Mouse (Mus musculus) lung, postnatal 10 days (tissue): ENCODE results near the gene Gm21454.
"Not testable (repeated sequence)": the region's sequence is repeated elsewhere in the genome, so short reads cannot be mapped to it uniquely, and the experiment has no call there.

Experiments used
- DNase-seq: peaks from one replicate; pipeline ENCODE4 v3.0.0; 2021

The Gm21454 gene

DNA sequence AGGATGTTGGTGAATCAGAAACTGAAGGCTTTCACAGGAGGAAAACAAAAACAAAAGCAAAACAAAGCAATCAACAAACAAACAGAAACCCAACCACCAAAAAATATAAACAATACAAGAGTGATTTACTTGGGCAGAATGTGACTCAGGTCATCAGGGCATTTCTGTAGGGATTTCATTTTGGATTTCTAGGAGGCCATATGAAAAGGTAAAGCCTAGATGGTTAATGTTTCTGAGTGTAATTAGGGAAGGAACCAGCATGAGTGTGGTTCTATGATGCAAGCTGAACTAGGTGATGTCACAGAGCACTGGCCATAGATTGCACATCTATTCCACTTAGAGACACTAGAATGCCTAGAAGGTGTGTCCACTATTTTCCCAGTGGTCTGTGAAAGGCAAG is at the start of gene Gm21454, which contains the start of gene Gm21440:
Gm21454 (plus strand) TSS at position 352 of the 400 bp plus-strand sequence.
Gm21440 (plus strand) TSS at position 301 of the 400 bp plus-strand sequence.
- DNase-seq, result not testable (repeated sequence)

DNA sequence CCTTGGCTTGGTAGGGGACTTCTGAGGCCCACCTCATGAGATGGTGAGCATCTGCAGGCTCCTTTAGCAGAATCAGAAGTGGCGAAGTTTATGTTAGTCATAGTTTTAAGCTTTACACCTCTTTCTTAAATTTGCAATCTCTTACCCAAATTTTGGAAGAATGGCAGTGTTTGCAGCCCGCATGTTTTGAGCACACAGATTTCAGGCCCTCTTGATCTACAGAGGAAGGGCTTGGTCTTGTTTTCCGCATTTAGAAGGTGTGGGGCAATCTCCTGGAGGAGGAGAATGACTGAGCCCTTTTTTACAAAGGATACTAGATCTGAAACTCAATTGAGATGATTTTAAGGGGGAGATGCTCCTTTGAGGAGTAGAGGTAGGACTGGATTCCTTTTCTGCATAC is 28.4 kb upstream of the Gm21454 start, which contains the start of gene Gm21828:
Gm21828 (minus strand) TSS at position 101 of the 400 bp plus-strand sequence.
- DNase-seq, result not testable (repeated sequence)

DNA sequence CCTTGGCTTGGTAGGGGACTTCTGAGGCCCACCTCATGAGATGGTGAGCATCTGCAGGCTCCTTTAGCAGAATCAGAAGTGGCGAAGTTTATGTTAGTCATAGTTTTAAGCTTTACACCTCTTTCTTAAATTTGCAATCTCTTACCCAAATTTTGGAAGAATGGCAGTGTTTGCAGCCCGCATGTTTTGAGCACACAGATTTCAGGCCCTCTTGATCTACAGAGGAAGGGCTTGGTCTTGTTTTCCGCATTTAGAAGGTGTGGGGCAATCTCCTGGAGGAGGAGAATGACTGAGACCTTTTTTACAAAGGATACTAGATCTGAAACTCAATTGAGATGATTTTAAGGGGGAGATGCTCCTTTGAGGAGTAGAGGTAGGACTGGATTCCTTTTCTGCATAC is 96.7 kb downstream of the Gm21454 start, which contains the start of gene Gm21725:
Gm21725 (minus strand) TSS at position 101 of the 400 bp plus-strand sequence.
- DNase-seq, result not testable (repeated sequence)
